Mouse (Mus musculus) layer of hippocampus, postnatal 14 days (tissue): ENCODE results near the gene Mob3a. TPM values are rescaled to one million over a fixed set of nuclear protein-coding genes. Genes with fewer than 3 reads are reported as not detected.
"Not testable (repeated sequence)": the region's sequence is repeated elsewhere in the genome, so short reads cannot be mapped to it uniquely, and the experiment has no call there.

Experiments used
- DNase-seq, 2 experiments: peaks; one replicate each; pipeline ENCODE4 v3.0.0; 2021 to 2022; ENCODE audit warnings: low spot score in 2 of 2, mixed read lengths in 1 of 2
- total RNA-seq, 2 experiments: library from RNA; stranded (reverse); gene quantifications; 2 replicates each; pipeline ENCODE4 v1.2.3; 2021

Gene Mob3a
- total RNA-seq, 2 experiments from 2014 or later, result 16.1 to 19.0 TPM

- DNase-seq, result no peak
Observed at GRCm38 (mm10) chr10:80664197-80665015, 37.4 kb downstream of the Mob3a start.

- no peak for DNase-seq
Observed at GRCm38 (mm10) chr10:80663485-80664196, 38.1 kb downstream of the Mob3a start.

GRCm38 (mm10) chr10:80661149-80661548 lies 40.6 kb downstream of the Mob3a start:
- no peak for DNase-seq

- DNase-seq, result peak; percentile 77
Observed at GRCm38 (mm10) chr10:80659213-80659612, 42.6 kb downstream of the Mob3a start.

- no peak for DNase-seq
Observed at GRCm38 (mm10) chr10:80658841-80659202, 43.0 kb downstream of the Mob3a start.

GRCm38 (mm10) chr10:80658194-80658840 lies 43.5 kb downstream of the Mob3a start:
- no peak for DNase-seq

GRCm38 (mm10) chr10:80656863-80657623 lies 44.7 kb downstream of the Mob3a start, which contains the start of gene Btbd2:
TSS of gene Btbd2 (minus strand) at chr10:80657071.
- DNase-seq, result no peak

- DNase-seq, result peak; percentile 88 to 97
Observed at GRCm38 (mm10) chr10:80656130-80656862, 45.5 kb downstream of the Mob3a start.

GRCm38 (mm10) chr10:80655406-80656129 lies 46.2 kb downstream of the Mob3a start:
- DNase-seq, result no peak

- no peak for DNase-seq
Observed at GRCm38 (mm10) chr10:80654866-80655265, 46.9 kb downstream of the Mob3a start.

GRCm38 (mm10) chr10:80653156-80653720 lies 48.5 kb downstream of the Mob3a start:
- DNase-seq, result no peak

- DNase-seq, result no peak
Observed at GRCm38 (mm10) chr10:80650392-80650791, 51.4 kb downstream of the Mob3a start.

- DNase-seq, result not testable (repeated sequence)
Observed at GRCm38 (mm10) chr10:80649910-80650309, 51.9 kb downstream of the Mob3a start.

- DNase-seq, result no peak
Observed at GRCm38 (mm10) chr10:80646936-80647335, 54.8 kb downstream of the Mob3a start.

GRCm38 (mm10) chr10:80635345-80635744 lies 66.4 kb downstream of the Mob3a start:
- DNase-seq, result no peak
